Mouse (Mus musculus): ENCODE results near the gene Ndufs7.

Gene Ndufs7

DNA sequence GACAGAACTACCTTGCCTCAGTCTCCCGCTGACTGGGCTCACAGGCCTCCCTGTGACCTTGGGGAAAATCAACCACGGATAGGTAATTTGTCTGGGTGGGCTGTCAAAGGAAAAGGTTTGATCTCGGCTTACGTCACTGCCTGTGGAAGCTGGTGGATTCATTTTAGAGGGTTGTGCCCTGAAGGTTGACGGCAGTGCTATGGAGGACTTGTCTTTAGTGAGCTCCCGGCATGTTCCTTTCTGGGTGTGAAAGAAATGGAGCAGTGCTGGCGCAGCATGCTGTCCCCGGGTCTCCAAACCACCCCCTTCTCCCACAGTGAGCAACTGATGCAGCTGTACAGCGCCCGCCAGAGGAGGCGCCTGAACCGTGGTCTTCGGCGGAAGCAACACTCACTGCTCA is 44.4 kb downstream of the Ndufs7 start:
- no peak for DNase-seq (ENCODE audit: low spot score)

DNA sequence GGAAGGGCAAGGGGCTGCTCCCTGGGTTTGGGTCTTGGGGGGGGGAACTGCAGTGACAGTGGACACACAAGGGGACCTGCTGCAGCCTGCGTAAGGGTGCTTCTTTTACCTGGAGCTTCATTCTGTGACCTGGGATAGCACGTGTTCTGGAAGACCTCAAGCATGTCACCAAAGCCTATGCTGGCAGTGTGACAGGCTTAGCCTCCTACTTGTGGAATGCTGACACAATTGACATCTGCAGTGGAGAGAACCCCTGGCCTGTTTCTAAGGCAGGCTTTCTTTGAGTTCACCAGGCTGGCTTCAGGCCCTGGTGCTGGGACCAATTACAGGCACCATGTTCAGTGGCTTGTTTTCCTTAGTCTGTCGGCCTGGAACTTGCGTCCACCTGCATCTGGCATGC is 45.4 kb downstream of the Ndufs7 start:
- no peak for DNase-seq (ENCODE audit: low spot score)

DNA sequence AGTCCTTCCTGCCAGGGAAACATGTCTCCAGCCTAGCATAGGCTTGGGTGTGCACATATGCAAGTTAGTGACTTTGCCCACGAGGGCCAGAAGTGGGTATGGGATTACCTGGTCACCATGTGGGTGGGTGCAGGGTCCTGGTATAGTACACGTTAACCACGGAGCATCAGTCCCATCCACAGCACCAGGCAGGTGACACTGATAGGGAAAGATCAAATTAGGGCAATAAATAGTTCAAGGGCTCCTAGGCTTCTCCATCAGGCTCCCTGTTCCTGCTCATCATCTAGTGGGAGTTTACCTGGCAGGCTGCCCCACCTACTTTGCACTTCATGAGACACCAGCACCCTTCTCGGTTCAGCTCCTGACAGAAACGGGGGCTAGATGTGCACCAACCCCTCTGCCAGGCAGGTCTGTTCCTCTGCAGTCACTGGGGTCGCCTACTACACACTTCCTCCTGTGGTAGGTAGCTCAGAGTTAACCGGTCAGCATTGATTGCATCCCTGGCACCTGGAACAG is 45.9 kb downstream of the Ndufs7 start:
- DNase-seq (ENCODE audit: low spot score) = no peak

DNA sequence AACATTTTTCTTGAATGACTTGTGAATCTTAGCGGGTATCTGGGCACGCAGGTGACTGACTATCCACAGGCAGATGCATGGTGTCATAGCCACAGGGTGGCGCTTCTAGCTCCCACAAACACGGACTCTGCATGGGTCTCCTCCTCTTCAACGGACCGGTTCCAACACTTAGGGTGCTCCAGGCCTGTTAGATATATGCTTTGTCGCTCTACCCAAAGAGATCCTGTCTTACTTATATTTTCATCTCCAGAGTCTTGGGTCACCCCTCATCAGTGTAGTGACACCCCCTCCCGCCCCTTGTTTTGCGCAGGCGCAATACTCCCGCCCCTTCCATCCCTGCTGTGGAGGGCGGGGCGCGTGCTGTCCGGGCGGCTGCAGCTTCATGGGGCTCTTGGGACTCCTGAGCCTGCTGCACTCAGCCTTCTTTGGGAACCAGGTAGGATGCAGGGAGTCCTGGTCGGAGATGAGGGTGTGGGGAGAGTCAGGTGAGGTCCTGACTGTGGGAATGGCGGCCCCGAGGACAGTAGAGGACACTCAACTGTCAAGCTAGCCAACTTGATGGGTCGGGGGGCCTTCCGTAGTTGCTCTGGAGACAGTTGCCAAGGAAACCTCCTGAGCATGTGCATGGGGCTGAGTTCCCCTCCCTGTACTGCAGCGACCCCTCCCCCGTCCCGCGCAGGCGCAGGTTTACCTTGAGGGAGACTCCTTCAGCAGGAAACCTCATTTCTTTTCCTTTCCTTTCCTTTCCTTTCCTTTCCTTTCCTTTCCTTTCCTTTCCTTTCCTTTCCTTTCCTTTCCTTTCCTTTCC is 46.9 kb downstream of the Ndufs7 start, which contains the start of gene Apc2:
Gene Apc2, plus strand, starts transcription at position 360 of the 808 bp plus-strand sequence.
- peak; percentile 39 for DNase-seq (ENCODE audit: low spot score)

DNA sequence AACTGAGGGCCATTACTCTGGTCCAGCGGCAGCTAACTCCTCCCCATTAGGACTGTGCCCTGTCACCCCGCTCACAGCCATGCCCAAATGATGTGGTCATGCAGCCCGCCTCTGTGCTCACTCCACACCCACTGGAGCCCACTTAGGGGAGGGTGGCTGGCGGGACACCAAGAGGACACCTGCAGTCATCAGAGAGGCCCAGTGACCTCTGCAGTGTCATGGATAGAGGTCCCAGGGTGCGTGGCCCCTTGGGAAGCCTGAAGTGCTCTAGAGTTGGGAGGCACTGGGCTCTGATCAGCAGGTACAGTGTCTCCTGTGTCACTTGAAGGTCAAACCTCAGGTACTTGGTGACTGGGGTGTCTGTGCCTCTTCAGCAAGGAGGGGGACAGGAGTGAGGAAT is 47.9 kb downstream of the Ndufs7 start:
- no peak for DNase-seq (ENCODE audit: low spot score)

DNA sequence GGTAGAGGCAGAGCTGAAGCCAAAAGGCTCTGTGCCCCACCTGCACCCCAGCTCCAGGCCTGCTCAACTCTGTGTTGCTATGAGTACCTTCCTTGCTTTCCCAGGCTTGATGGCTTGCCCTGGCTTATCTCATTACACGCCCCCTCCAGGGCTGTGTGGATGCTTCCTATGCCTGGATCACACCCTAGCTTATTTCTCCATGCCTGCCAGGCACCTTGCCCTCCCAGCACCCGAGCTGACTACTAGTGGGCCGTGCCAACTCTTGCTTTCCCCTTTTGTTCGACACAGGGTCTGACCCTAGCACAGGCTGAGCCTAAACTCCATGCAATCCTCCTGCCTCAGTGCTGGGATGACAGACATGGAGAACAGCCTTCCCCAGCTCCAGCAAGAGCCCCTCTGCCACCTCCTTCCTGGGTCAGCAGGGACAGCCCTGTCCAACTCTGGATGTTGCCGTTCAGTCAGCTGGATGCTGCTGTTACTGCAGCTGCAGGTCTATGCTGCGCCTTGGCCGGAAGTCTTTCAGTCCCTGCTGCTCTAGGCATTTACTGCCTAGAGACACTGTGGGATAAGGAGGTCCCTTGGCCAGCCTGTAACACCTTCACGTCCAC is 48.7 kb downstream of the Ndufs7 start:
- no peak for DNase-seq (ENCODE audit: low spot score)

DNA sequence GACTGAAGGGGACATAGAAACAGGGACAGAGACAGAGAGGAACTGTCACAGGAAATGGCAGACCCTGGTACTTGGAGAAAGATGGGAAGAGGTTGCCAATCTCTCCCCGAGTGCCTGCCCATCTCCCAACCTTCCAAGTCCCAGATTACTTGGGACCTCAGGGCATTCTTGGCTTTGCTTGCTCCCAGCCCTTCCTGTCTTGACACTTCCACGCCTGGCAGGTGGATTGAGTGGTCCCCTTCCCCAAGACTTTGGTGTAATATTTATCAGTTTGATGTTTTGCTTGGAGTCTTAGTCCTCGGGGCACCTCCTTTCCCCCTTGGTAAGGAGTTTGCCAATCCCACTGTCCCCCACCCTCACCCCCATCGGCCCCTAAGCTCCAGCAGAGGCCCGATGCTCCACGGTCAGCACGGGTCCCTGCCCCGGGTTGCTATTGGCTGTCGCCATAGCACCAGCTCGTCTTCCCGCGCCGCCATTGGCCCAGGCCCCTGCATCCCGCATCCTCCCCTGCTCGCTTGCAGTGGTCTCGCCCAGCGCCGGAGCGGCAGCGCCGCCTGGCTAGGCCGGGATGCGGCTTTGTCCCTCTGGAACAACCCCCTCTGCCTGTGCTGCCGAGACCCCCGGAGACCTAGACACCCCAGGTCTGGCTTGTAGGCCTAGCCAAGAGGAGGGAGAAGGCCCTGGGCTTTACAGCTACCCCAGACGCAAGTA is 49.8 kb downstream of the Ndufs7 start:
- DNase-seq (ENCODE audit: low spot score) = no peak

DNA sequence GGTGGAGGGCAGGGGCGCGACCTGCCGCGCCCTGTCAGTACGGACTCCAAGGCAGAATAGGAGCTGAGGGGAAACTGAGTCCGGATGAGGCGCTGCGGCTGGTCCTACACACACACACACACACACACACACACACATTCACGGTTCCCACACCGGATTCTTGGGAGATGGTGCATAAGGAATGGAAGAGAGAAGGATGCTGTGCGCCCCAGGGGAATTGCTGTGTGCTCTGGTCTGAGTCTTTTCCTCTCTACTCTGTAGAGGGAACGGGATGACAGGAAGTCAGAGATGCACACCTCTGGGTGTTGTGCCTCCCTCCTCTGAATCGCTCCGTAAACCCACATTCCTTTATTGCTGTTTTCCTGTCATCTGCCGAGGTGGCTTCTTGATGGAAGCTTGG is 50.4 kb downstream of the Ndufs7 start:
- no peak for DNase-seq (ENCODE audit: low spot score)

DNA sequence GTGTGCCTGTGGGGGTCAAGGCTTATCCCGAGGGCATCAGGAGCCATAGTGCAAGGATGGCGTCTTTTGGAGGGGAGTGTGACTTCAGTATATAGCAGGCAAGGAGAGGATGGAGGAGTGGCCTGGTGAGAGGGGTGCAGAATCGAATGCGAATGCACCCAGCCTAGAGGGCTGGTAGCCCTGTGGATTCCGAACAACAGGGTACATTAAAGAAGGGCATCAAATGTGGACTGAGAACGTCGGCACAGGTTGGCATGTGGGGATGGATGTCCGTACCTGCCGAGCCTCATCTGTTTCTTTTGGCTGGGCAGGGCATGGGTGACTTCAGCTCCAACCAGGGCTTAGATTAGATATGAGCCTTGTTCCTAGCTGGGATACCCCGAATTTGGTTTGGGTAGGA is 50.9 kb downstream of the Ndufs7 start:
- DNase-seq (ENCODE audit: low spot score) = no peak

DNA sequence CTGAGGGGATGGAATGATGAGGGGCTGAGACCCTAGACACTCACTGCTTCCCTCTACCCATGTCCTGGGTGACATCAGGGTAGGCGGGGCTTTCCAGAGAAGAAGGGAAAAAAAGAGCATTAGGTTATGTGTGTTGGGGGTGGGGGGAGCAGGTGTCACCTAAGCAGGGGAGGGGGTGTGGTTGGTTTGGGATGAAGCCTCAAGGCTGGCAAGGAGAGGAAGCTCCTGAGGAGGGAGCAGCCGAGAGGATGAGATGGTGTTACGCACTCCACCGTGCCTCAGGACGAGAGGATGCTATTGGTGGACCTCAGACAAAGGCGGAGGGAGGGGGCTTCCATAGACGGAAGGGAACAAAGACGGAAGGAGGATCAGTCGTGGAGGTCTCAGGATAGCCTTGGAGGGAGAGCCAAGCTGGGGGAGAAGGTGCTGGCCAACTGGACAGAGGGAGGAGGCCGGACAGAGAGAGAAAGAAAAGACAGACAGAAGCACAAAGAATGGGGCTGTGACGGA is 51.8 kb downstream of the Ndufs7 start:
- no peak for DNase-seq (ENCODE audit: low spot score)

DNA sequence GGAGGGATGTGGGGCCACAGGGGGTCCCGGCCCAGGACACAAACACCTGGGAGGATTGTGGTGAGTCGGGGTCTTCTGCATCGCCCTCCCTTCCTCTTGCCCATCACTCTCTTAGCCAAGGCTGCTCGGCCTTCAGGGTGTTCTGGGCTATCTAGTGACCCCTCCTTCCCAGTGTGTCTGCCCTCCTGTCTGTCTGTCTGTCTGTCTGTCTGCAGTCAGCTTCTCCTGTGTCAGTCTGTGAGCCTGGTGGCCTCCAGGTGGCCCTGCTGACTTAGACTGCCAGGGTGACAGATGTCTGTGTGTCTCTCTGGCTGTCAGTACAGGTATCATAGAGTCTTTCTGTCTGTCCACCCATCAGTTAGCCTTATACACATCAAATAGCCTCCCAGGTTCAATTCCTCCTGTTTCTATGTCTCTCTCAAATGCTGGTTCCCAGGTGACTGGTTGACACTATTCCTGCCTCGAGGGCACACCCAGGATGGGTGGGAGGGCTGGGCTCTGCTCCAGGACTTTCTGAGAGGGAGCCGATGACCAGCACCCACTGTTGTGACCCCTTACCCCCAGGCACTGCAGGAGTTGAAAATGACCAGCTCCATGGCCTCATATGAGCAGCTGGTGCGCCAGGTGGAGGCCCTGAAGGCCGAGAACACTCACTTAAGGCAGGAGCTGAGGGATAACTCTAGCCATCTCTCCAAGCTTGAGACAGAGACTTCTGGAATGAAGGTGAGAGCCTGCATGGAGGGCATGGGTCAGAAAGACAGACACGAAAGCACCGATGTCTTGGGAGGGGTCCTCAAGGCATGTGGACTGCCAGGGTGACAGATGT is 52.5 kb downstream of the Ndufs7 start:
- DNase-seq (ENCODE audit: low spot score) = no peak

DNA sequence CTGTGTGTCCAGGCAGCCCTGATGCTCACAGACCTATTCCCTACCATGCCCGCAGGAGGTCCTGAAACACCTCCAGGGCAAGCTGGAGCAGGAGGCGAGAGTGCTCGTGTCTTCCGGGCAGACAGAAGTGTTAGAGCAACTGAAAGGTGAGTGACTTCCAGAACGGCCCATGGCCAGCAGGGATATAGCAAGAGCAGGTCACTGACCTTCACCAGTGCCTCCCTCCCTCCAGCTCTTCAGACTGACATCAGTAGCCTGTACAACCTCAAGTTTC is 53.1 kb downstream of the Ndufs7 start:
- no peak for DNase-seq (ENCODE audit: low spot score)

DNA sequence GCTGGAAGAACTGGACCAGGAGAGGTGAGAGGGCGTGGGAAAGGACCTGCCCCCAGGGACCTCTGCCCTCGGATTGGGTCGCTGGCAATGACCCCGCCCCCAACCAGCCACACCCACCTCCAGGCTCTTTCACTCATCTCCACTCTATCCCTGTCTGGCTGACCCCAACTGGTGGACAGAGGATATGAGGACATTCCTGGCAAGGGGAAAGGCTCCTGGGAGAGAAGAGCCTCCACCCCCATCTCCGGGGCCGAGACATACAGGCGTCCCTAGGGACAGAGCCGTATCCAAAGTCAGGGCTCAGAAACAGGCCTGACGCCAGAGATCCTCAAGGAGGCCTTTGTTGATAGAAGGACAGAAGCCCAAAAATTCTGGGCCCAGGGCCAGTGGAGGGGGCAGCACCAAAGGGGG is 53.6 kb downstream of the Ndufs7 start:
- DNase-seq (ENCODE audit: low spot score) = peak; percentile 44

DNA sequence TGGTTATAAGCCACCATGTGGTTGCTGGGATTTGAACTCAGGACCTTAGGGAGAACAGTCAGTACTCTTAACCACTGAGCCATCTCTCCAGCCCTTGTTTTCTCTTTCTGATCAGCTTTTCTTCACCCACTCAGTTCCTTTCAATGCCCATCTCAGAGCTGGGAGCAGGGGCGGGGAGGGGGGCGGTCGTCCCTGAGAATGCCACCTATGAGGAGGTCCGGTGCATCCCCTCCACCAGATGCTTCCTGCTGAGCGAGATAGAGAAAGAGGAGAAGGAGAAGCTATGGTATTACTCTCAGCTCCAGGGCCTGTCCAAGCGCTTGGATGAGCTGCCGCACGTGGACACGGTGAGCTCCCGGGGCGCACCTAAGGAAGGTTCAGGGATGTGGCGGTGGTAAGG is 55.5 kb downstream of the Ndufs7 start:
- no peak for DNase-seq (ENCODE audit: low spot score)

DNA sequence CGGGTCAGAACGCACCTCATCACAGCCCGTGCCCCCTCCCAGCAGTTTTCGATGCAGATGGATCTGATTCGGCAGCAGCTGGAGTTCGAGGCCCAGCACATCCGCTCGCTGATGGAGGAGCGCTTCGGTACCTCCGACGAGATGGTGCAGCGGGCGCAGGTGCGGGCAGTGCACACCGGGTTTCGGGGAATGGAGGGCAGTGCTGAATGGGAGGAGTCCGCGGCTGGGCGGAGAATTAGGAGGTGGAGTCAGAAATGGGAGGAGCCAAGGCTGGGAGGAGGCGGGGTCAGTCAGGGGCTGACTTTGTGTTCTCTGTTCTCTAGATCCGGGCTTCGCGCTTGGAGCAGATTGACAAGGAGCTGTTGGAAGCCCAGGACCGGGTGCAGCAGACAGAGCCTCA is 55.9 kb downstream of the Ndufs7 start:
- no peak for DNase-seq (ENCODE audit: low spot score)
